Mouse (Mus musculus): ENCODE measurements around the gene Zdhhc1.

- TF ChIP-seq CTCF (IDR thresholded peaks at IDR 0.05; ENCODE audit: control insufficient read depth, insufficient read depth, insufficient replicate concordance, low read depth, low read length) (no peak), POLR2A (IDR thresholded peaks at IDR 0.05; ENCODE audit: control insufficient read depth, low read depth, low read length) (no peak)
Measured at GRCm38 (mm10) chr8:105469816-105470215, 26.9 kb downstream of the Zdhhc1 start.

Measured in testis, adult 2 months (tissue).